Mouse (Mus musculus) liver, embryonic 16.5 days (tissue): ENCODE measurements around the gene St8sia1. TPM values are rescaled to one million over a fixed set of nuclear protein-coding genes. Genes with fewer than 3 reads are reported as not detected.

Experiments used
- ATAC-seq: fragments of 200-750 bp; cut with Nextera tagmentation; 2 replicates; pipeline ENCODE4 v1.8.0; 2017; ENCODE audit warnings: low read depth, mild to moderate bottlenecking, moderate number of reproducible peaks, moderate library complexity
- H3K27ac ChIP-seq: fragments of 300-500 bp; sonication (generic); 2 replicates; pipeline ENCODE4 v1.5.1; 2014; ENCODE audit warnings: mild to moderate bottlenecking, low read length
- H3K27me3 ChIP-seq: fragments of 300-500 bp; sonication (generic); 2 replicates; pipeline ENCODE4 v1.6.1; 2014; ENCODE audit warnings: low read depth, low read length, mixed read lengths; ENCODE audit not compliant: control insufficient read depth, insufficient read depth
- H3K36me3 ChIP-seq: fragments of 300-500 bp; sonication (generic); 2 replicates; pipeline ENCODE4 v1.6.1; 2014; ENCODE audit warnings: mild to moderate bottlenecking; ENCODE audit not compliant: control insufficient read depth, insufficient read depth
- H3K4me1 ChIP-seq: fragments of 300-500 bp; sonication (generic); 2 replicates; pipeline ENCODE4 v1.6.1; 2014; ENCODE audit warnings: low read depth, low read length, mixed read lengths; ENCODE audit not compliant: control insufficient read depth
- H3K4me2 ChIP-seq: fragments of 300-500 bp; sonication (generic); 2 replicates; pipeline ENCODE4 v1.6.1; 2014; ENCODE audit warnings: low read depth, low read length, mixed read lengths
- H3K4me3 ChIP-seq: fragments of 300-500 bp; sonication (generic); 2 replicates; pipeline ENCODE4 v1.5.1; 2014; ENCODE audit warnings: low read depth, mild to moderate bottlenecking, low read length
- H3K9ac ChIP-seq: fragments of 300-500 bp; sonication (generic); 2 replicates; pipeline ENCODE4 v1.6.1; 2014; ENCODE audit warnings: low read depth, low read length
- H3K9me3 ChIP-seq: fragments of 300-500 bp; sonication (generic); replicated peaks from 2 replicates; pipeline ENCODE4 v1.6.1; 2016; ENCODE audit warnings: low read length; ENCODE audit not compliant: control insufficient read depth
- WGBS: fragments of 180-500 bp; shearing (Covaris S2); extraction: QIAGEN DNeasy Blood & Tissue Kit; methylation state at CpG from one replicate; pipeline ENCODE4 v1.1.7; 2014; ENCODE audit not compliant: insufficient replicate concordance; 5-methylcytosine and 5-hydroxymethylcytosine counted together
- polyA plus RNA-seq: library from polyadenylated mRNA; unstranded; fragments of >200 nt; fragmentation: Nextera tagmentation; extraction: Ambion mirVana; gene quantifications from 2 replicates; pipeline ENCODE4 v1.2.1, GENCODE M21; 2015

Gene St8sia1
- polyA plus RNA-seq, 1 experiment from 2014 or later: 0.05 TPM

DNA sequence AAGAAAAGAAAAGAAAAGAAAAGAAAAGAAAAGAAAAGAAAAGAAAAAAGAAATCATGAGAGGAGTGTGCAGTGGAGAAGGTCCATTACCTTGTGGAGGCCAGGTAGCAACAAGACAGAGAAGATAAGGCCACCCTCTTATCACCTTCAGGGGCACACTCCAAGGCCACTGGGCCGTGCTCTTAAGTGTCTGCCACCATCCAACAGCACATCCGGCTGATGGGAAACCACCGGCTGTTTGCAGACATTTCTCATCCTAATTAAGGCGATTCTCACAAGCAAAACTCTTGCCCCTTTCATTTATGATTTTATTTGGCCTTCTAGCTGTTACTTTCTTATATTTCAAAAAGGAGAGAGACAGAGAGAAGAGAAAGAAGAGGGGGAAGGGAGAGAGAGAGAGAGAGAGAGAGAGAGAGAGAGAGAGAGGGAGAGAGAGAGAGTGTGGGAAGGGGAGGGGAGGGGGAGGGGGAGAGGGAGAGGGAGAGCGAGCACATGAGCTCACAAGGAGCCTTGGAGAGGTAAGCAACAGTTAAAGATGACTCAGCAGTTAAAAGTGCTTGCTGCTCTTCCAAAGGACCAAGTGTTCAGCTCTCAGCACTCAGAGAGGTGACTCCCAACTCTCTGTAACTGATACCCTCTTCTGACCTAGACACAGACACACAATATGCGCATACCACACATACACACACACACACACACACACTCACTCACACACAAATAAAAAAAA is 154.7 kb downstream of the St8sia1 start:
- no peak overlapping the region for H3K27ac ChIP-seq
- no peak overlapping the region for H3K9ac ChIP-seq
- no peaks in the 10 kb centered on the region for H3K9me3 ChIP-seq
- no peaks in the 10 kb centered on the region for H3K36me3 ChIP-seq
- H3K4me3 ChIP-seq: no peak overlapping the region
- WGBS: 17% methylated on average over 6 of the region's 6 CpGs
- no peak overlapping the region for H3K4me2 ChIP-seq
- no peak for ATAC-seq
- H3K4me1 ChIP-seq: peaks cover 3% of the 10 kb centered on the region; the same call in 1 of the 2 replicates
- no peaks in the 10 kb centered on the region for H3K27me3 ChIP-seq

DNA sequence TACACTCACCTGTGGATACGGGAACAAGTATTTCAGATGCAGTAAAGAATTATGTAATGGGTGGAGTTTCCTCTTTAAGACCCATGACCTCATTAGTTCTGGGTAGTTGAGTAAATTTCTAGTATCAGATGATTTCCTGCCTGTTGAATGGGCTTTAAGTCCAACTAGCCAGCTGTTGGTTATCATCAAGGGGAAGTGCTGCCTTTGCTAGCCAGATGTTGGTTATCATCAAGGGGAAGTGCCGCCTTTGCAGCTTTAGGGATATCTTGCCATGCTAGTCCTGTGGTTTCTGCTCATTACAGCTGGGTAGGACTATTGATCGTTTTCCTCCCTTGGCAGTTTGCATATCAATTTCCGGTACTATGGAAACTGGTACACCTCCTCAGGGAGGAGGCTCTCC is 157.9 kb downstream of the St8sia1 start:
- no peaks in the 10 kb centered on the region for H3K27me3 ChIP-seq
- peaks cover 3% of the 10 kb centered on the region; the same call in 1 of the 2 replicates for H3K4me1 ChIP-seq
- no peaks in the 10 kb centered on the region for H3K9me3 ChIP-seq
- no peak overlapping the region for H3K27ac ChIP-seq
- 18% methylated on average over 4 of the region's 4 CpGs for WGBS
- ATAC-seq: no peak
- H3K36me3 ChIP-seq: no peaks in the 10 kb centered on the region
- no peak overlapping the region for H3K9ac ChIP-seq
- no peak overlapping the region for H3K4me2 ChIP-seq
- no peak overlapping the region for H3K4me3 ChIP-seq

DNA sequence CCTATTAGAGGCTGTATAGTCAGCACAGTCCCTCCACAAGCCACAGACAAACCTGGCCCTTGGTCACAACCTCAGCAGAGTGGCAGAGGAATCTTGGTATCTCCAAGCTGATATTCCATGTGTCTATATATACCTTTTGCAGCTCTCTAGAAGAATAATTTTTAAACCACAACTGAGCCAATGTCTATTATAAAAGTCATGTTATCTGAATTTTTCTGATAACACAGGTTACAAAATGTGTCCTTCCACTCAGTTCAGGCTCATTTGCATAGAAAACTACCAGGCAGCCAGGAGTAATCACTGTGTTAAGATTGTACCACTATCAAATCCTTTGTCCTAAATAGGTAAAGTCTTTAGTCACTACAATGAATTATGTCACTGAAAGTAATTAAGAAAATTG is 159.8 kb downstream of the St8sia1 start, which contains the start of gene Sult6b2:
TSS of gene Sult6b2 (minus strand) at position 101 of the 400 bp plus-strand sequence.
- Histone ChIP-seq H3K4me3 (no peak within 1 kb of the TSS), H3K9me3 (no peaks in the 10 kb centered on the region), H3K36me3 (no peaks in the 10 kb centered on the region), H3K27me3 (no peaks in the 10 kb centered on the region), H3K4me2 (no peak within 1 kb of the TSS), H3K9ac (no peak within 1 kb of the TSS), H3K27ac (no peak within 1 kb of the TSS), H3K4me1 (peaks cover 9% of the 10 kb centered on the region)
- no peak for ATAC-seq

DNA sequence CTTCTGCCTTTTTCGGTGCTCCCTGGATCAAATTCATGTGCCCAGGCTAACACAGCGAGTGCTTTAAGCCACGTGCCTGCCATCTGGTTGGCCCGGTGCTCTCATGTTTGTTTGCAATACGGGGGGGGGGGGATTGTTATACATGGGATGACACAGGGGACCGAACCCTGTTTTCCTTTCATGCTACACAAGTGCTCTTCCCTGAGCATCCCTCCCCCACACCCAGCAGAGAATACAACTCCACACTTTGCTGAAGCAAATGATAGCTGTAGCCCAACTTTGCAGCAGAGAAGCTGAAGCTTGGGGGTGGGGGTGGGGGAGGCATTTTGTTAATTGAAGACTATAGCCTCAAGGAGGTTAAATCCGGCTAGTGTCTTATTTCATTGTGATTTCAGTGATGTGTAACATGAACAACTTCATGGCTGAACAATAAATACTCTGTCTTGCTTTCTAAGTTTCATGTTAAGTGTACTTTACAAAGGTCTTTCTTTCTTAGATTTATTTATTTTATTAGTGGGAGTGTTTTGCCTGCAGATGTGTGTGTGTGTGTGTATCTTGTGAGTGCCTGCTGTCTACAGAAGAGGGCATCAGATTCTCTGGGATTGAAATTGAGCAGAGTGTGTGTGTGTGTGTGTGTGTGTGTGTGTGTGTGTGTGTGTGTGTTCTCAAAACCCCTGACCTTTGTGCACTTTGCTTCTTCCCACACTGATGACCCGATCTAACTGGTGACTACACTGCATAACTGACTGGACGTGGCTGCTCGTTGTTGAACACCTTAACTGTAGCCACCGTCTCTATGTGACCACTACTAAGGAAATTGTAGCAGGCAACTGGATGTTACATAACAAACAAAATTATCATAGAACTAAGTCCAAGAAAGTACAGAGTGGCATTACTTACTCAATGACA is 161.4 kb downstream of the St8sia1 start:
- H3K27me3 ChIP-seq: no peaks in the 10 kb centered on the region
- WGBS: 48% methylated on average over 11 of the region's 11 CpGs
- H3K27ac ChIP-seq: no peak overlapping the region
- H3K4me2 ChIP-seq: no peak overlapping the region
- H3K4me1 ChIP-seq: peaks cover 9% of the 10 kb centered on the region
- no peak overlapping the region for H3K9ac ChIP-seq
- no peaks in the 10 kb centered on the region for H3K9me3 ChIP-seq
- no peak overlapping the region for H3K4me3 ChIP-seq
- ATAC-seq: peak; percentile 42; the same call in 1 of the 2 replicates
- no peaks in the 10 kb centered on the region for H3K36me3 ChIP-seq

DNA sequence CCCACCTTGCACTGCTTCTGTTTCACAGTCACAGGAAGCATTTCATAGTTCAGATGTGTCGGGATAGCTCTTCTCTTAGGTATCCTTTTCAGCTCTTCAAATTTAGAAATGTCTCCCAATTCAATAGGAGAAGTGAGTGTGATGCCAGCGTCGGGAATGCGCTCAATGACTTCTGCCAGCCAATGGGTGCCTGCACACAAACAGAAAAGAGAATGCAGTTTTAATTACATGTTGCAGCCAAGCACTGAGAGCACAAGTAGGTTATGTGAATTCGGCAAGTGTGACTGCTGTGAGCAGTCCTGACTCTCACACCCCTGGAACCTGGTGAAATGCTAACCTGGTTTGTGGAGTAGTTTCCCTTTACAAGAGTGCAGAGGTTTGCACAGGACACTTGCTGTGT is 162.6 kb downstream of the St8sia1 start:
- no peaks in the 10 kb centered on the region for H3K27me3 ChIP-seq
- WGBS: 72% methylated on average over 5 of the region's 5 CpGs
- no peak for ATAC-seq
- H3K27ac ChIP-seq: no peak overlapping the region
- H3K4me3 ChIP-seq: no peak overlapping the region
- no peaks in the 10 kb centered on the region for H3K36me3 ChIP-seq
- H3K4me2 ChIP-seq: no peak overlapping the region
- H3K4me1 ChIP-seq: peaks cover 9% of the 10 kb centered on the region
- H3K9ac ChIP-seq: no peak overlapping the region
- no peaks in the 10 kb centered on the region for H3K9me3 ChIP-seq

- Histone ChIP-seq H3K27ac (no peak overlapping the region), H3K9ac (no peak overlapping the region), H3K9me3 (no peaks in the 10 kb centered on the region), H3K36me3 (no peaks in the 10 kb centered on the region), H3K27me3 (no peaks in the 10 kb centered on the region), H3K4me3 (no peak overlapping the region), H3K4me1 (peaks cover 5% of the 10 kb centered on the region), H3K4me2 (no peak overlapping the region)
- 45% methylated on average over 7 of the region's 7 CpGs for WGBS
- peak; percentile 19; the same call in 1 of the 2 replicates for ATAC-seq
Observed at GRCm38 (mm10) chr6:142799704-142800374, 164.4 kb downstream of the St8sia1 start.

GRCm38 (mm10) chr6:142798837-142799236 is 165.4 kb downstream of the St8sia1 start:
- Histone ChIP-seq H3K4me2 (no peak overlapping the region), H3K4me1 (peaks cover 5% of the 10 kb centered on the region)
- ATAC-seq: peak; percentile 25; the same call in 1 of the 2 replicates

GRCm38 (mm10) chr6:142797996-142798395 is 166.3 kb downstream of the St8sia1 start:
- Histone ChIP-seq H3K4me3 (no peak overlapping the region), H3K27ac (no peak overlapping the region), H3K27me3 (no peaks in the 10 kb centered on the region), H3K36me3 (no peaks in the 10 kb centered on the region), H3K9ac (no peak overlapping the region), H3K4me2 (no peak overlapping the region), H3K4me1 (peaks cover 5% of the 10 kb centered on the region), H3K9me3 (no peaks in the 10 kb centered on the region)
- WGBS: 50% methylated on average over 1 of the region's 1 CpGs
- ATAC-seq: no peak

More at GRCm38 (mm10) chr6:142798837-142799236, 165.4 kb downstream of the St8sia1 start:
- no peaks in the 10 kb centered on the region for H3K36me3 ChIP-seq
- H3K27me3 ChIP-seq: no peaks in the 10 kb centered on the region
- no peak overlapping the region for H3K9ac ChIP-seq
- no peak overlapping the region for H3K4me3 ChIP-seq
- no peaks in the 10 kb centered on the region for H3K9me3 ChIP-seq
- WGBS: 43% methylated on average over 9 of the region's 9 CpGs
- no peak overlapping the region for H3K27ac ChIP-seq
